Mouse (Mus musculus): ENCODE measurements around the gene Kcnn1. TPM values are rescaled to one million over a fixed set of nuclear protein-coding genes. Genes with fewer than 3 reads are reported as not detected.

The Kcnn1 gene
- polyA plus RNA-seq, 2 experiments = 2.5 to 9.1 TPM

- DNase-seq (ENCODE audit: low spot score) (no peak), ATAC-seq (ENCODE audit: low FRiP score, low read depth) (peak; percentile 9)
- H3K4me2 ChIP-seq (replicated peaks; ENCODE audit: low read depth, low read length, severe bottlenecking) = peak overlapping the region; percentile 85
- peak overlapping the region; percentile 74 for H3K4me3 ChIP-seq (replicated peaks; ENCODE audit: low read length)
- TF ChIP-seq POLR2A (IDR thresholded peaks at IDR 0.05; ENCODE audit: borderline replicate concordance, extremely low read depth, insufficient read depth, insufficient read length) = no peak
- H3K36me3 ChIP-seq (ENCODE audit: control insufficient read depth, insufficient read depth, low read length) = peaks cover 18% of the 10 kb centered on the region
- no peaks in the 10 kb centered on the region; the same call in 1 of the 2 replicates for H3K27me3 ChIP-seq (ENCODE audit: control insufficient read depth, insufficient read depth, low read length)
- peak overlapping the region; percentile 82 for H3K9ac ChIP-seq (ENCODE audit: low read depth, low read length, severe bottlenecking)
- peaks cover 23% of the 10 kb centered on the region for H3K4me1 ChIP-seq (ENCODE audit: control insufficient read depth, insufficient read depth, low read length)
- no peaks in the 10 kb centered on the region for H3K9me3 ChIP-seq (ENCODE audit: control insufficient read depth, low read length)
- 0% methylated on average over 18 of the region's 20 CpGs for WGBS
- H3K27ac ChIP-seq (replicated peaks; ENCODE audit: low read depth, low read length) = peak overlapping the region; percentile 85
Measured at GRCm38 (mm10) chr8:70792700-70793099, 70.4 kb downstream of the Kcnn1 start.

Small RNA genes within 50 kb of the gene (microRNA-seq; reads per million reads assigned to microRNA genes)
- 0.69 reads per million for gene Mir7067
- gene Mir7240 = not detected

Other genes with a start within 250 kb of the Kcnn1 start
- gene Lrrc25, start 247.1 kb downstream of the Kcnn1 start, polyA plus RNA-seq (2012; rRNA removed) = 3.5 and 4.5 TPM in 2 replicates
- gene Lrrc25, start 247.1 kb downstream of the Kcnn1 start, polyA plus RNA-seq (2014; fragmentation: Nextera tagmentation; extraction: Ambion mirVana) = 2.5 and 3.2 TPM in 2 replicates
- gene Gdf15, start 230.8 kb downstream of the Kcnn1 start, polyA plus RNA-seq (2012; rRNA removed) = 0.15 and 0.47 TPM in 2 replicates
- 0.18 TPM in 1 of 2 replicates, not detected in the other for gene Gdf15, start 230.8 kb downstream of the Kcnn1 start, polyA plus RNA-seq (2014; fragmentation: Nextera tagmentation; extraction: Ambion mirVana)
- gene Pgpep1, start 202.9 kb downstream of the Kcnn1 start, polyA plus RNA-seq (2012; rRNA removed) = 47.6 and 59.8 TPM in 2 replicates
- 64.1 and 68.7 TPM in 2 replicates for gene Pgpep1, start 202.9 kb downstream of the Kcnn1 start, polyA plus RNA-seq (2014; fragmentation: Nextera tagmentation; extraction: Ambion mirVana)
- 172 and 182 TPM in 2 replicates for gene Lsm4, start 190.0 kb downstream of the Kcnn1 start, polyA plus RNA-seq (2012; rRNA removed)
- gene Lsm4, start 190.0 kb downstream of the Kcnn1 start, polyA plus RNA-seq (2014; fragmentation: Nextera tagmentation; extraction: Ambion mirVana) = 247 and 256 TPM in 2 replicates
- gene Jund, start 164.3 kb downstream of the Kcnn1 start, polyA plus RNA-seq (2012; rRNA removed) = 218 and 287 TPM in 2 replicates
- 115 and 119 TPM in 2 replicates for gene Jund, start 164.3 kb downstream of the Kcnn1 start, polyA plus RNA-seq (2014; fragmentation: Nextera tagmentation; extraction: Ambion mirVana)
- gene Iqcn, start 159.8 kb downstream of the Kcnn1 start, polyA plus RNA-seq (2012; rRNA removed) = 0.04 and 0.08 TPM in 2 replicates
- gene Iqcn, start 159.8 kb downstream of the Kcnn1 start, polyA plus RNA-seq (2014; fragmentation: Nextera tagmentation; extraction: Ambion mirVana) = 0.10 TPM in 1 of 2 replicates, not detected in the other
- gene Gm3336, start 144.7 kb downstream of the Kcnn1 start, polyA plus RNA-seq (2012; rRNA removed) = not detected in 2 replicates
- gene Gm3336, start 144.7 kb downstream of the Kcnn1 start, polyA plus RNA-seq (2014; fragmentation: Nextera tagmentation; extraction: Ambion mirVana) = not detected in 2 replicates
- 0.38 TPM in 2 replicates for gene Pde4c, start 139.5 kb downstream of the Kcnn1 start, polyA plus RNA-seq (2012; rRNA removed)
- gene Pde4c, start 139.5 kb downstream of the Kcnn1 start, polyA plus RNA-seq (2014; fragmentation: Nextera tagmentation; extraction: Ambion mirVana) = not detected in 2 replicates
- gene Rab3a, start 108.6 kb downstream of the Kcnn1 start, polyA plus RNA-seq (2012; rRNA removed) = 27.2 and 36.6 TPM in 2 replicates
- 19.8 and 20.1 TPM in 2 replicates for gene Rab3a, start 108.6 kb downstream of the Kcnn1 start, polyA plus RNA-seq (2014; fragmentation: Nextera tagmentation; extraction: Ambion mirVana)
- gene Mpv17l2, start 102.3 kb downstream of the Kcnn1 start, polyA plus RNA-seq (2012; rRNA removed) = 27.7 and 41.6 TPM in 2 replicates
- 36.0 and 40.3 TPM in 2 replicates for gene Mpv17l2, start 102.3 kb downstream of the Kcnn1 start, polyA plus RNA-seq (2014; fragmentation: Nextera tagmentation; extraction: Ambion mirVana)
- 111 and 137 TPM in 2 replicates for gene Pik3r2, start 86.5 kb downstream of the Kcnn1 start, polyA plus RNA-seq (2012; rRNA removed)
- 73.5 and 74.7 TPM in 2 replicates for gene Pik3r2, start 86.5 kb downstream of the Kcnn1 start, polyA plus RNA-seq (2014; fragmentation: Nextera tagmentation; extraction: Ambion mirVana)
- gene Mast3, start 58.2 kb downstream of the Kcnn1 start, polyA plus RNA-seq (2012; rRNA removed) = 37.2 and 57.8 TPM in 2 replicates
- gene Mast3, start 58.2 kb downstream of the Kcnn1 start, polyA plus RNA-seq (2014; fragmentation: Nextera tagmentation; extraction: Ambion mirVana) = 14.4 and 16.2 TPM in 2 replicates
- gene Il12rb1, start 54.8 kb downstream of the Kcnn1 start, polyA plus RNA-seq (2012; rRNA removed) = 0.04 and 0.13 TPM in 2 replicates
- gene Il12rb1, start 54.8 kb downstream of the Kcnn1 start, polyA plus RNA-seq (2014; fragmentation: Nextera tagmentation; extraction: Ambion mirVana) = 0.21 TPM in 1 of 2 replicates, not detected in the other
- gene Arrdc2, start 23.5 kb downstream of the Kcnn1 start, polyA plus RNA-seq (2012; rRNA removed) = 21.5 and 36.9 TPM in 2 replicates
- 6.1 and 8.6 TPM in 2 replicates for gene Arrdc2, start 23.5 kb downstream of the Kcnn1 start, polyA plus RNA-seq (2014; fragmentation: Nextera tagmentation; extraction: Ambion mirVana)
- gene Ccdc124, start 10.7 kb upstream of the Kcnn1 start, polyA plus RNA-seq (2012; rRNA removed) = 49.2 and 58.9 TPM in 2 replicates
- 96.2 and 97.2 TPM in 2 replicates for gene Ccdc124, start 10.7 kb upstream of the Kcnn1 start, polyA plus RNA-seq (2014; fragmentation: Nextera tagmentation; extraction: Ambion mirVana)
- gene Slc5a5, start 29.5 kb upstream of the Kcnn1 start, polyA plus RNA-seq (2012; rRNA removed) = 1.4 and 1.9 TPM in 2 replicates
- 0.19 and 0.83 TPM in 2 replicates for gene Slc5a5, start 29.5 kb upstream of the Kcnn1 start, polyA plus RNA-seq (2014; fragmentation: Nextera tagmentation; extraction: Ambion mirVana)
- 5,343 and 6,042 TPM in 2 replicates for gene Rpl18a, start 34.2 kb upstream of the Kcnn1 start, polyA plus RNA-seq (2012; rRNA removed)
- gene Rpl18a, start 34.2 kb upstream of the Kcnn1 start, polyA plus RNA-seq (2014; fragmentation: Nextera tagmentation; extraction: Ambion mirVana) = 5,732 and 5,809 TPM in 2 replicates
- gene Map1s, start 42.7 kb upstream of the Kcnn1 start, polyA plus RNA-seq (2012; rRNA removed) = 63.7 and 96.8 TPM in 2 replicates
- 45.6 and 47.6 TPM in 2 replicates for gene Map1s, start 42.7 kb upstream of the Kcnn1 start, polyA plus RNA-seq (2014; fragmentation: Nextera tagmentation; extraction: Ambion mirVana)